Mouse (Mus musculus) ES-E14 (cell line): ENCODE measurements around the gene 2610301B20Rik. TPM values are rescaled to one million over a fixed set of nuclear protein-coding genes. Genes with fewer than 3 reads are reported as not detected.

ENCODE experiments used
- DNase-seq: peaks from one replicate; pipeline ENCODE4 v3.0.0-alpha.2; 2013; ENCODE audit warnings: low read depth, low spot score
- H3K27ac ChIP-seq: 2 replicates; pipeline ENCODE4 v1.5.1; 2012; ENCODE audit warnings: low read depth, mild to moderate bottlenecking, low read length, moderate library complexity, mixed read lengths; ENCODE audit not compliant: poor library complexity, insufficient read depth, severe bottlenecking
- H3K36me3 ChIP-seq: 2 replicates; pipeline ENCODE4 v1.6.1; 2012; ENCODE audit warnings: mild to moderate bottlenecking, low read length, moderate library complexity, mixed read lengths; ENCODE audit not compliant: control insufficient read depth, poor library complexity, insufficient read depth, severe bottlenecking
- H3K4me1 ChIP-seq, 2 experiments: fragments of 150-350 bp in 1 of 2; sonication (generic) in 1 of 2; 2 replicates each; pipeline ENCODE4 v1.6.1; 2012; ENCODE audit warnings: low read length in 2 of 2, mild to moderate bottlenecking in 1 of 2, mixed read lengths in 1 of 2; ENCODE audit not compliant: control insufficient read depth in 2 of 2, insufficient read depth in 2 of 2, poor library complexity in 1 of 2
- H3K4me3 ChIP-seq, 2 experiments: fragments of 150-350 bp in 1 of 2; sonication (generic) in 1 of 2; 2 replicates each; pipeline ENCODE4 v1.5.1; 2012; ENCODE audit warnings: low read length in 2 of 2, low read depth in 1 of 2, mild to moderate bottlenecking in 1 of 2, mixed read lengths in 1 of 2; ENCODE audit not compliant: insufficient read depth in 1 of 2, poor library complexity in 1 of 2, severe bottlenecking in 1 of 2
- H3K9ac ChIP-seq: 2 replicates; pipeline ENCODE4 v1.6.1; 2012; ENCODE audit warnings: low read depth, mild to moderate bottlenecking, low read length, mixed read lengths; ENCODE audit not compliant: poor library complexity, insufficient read depth, severe bottlenecking
- H3K9me3 ChIP-seq: fragments of 150-350 bp; sonication (generic); 2 replicates; pipeline ENCODE4 v1.6.1; 2012; ENCODE audit warnings: low read depth, mild to moderate bottlenecking, low read length; ENCODE audit not compliant: control insufficient read depth, insufficient read depth
- CHD2 ChIP-seq: IDR thresholded peaks from 2 replicates; pipeline ENCODE4 v1.6.1; 2014; ENCODE audit warnings: mild to moderate bottlenecking, low read depth, low read length, inconsistent platforms
- HCFC1 ChIP-seq: IDR thresholded peaks from 2 replicates; pipeline ENCODE4 v1.6.1; 2012; ENCODE audit warnings: low read length, inconsistent platforms, borderline replicate concordance; ENCODE audit not compliant: insufficient read depth
- MAFK ChIP-seq: IDR thresholded peaks from 2 replicates; pipeline ENCODE4 v1.6.1; 2014; ENCODE audit warnings: mild to moderate bottlenecking, low read depth, low read length, inconsistent platforms; ENCODE audit not compliant: insufficient read depth
- ZC3H11A ChIP-seq: IDR thresholded peaks from 2 replicates; pipeline ENCODE4 v1.6.1; 2012; ENCODE audit warnings: low read depth, mild to moderate bottlenecking, inconsistent platforms, low read length, borderline replicate concordance
- ZNF384 ChIP-seq: IDR thresholded peaks from 2 replicates; pipeline ENCODE4 v1.6.1; 2012; ENCODE audit warnings: low read depth, low read length, inconsistent platforms
- in situ Hi-C, 2 experiments: fragments of 600-800 bp; cut with MboI; formaldehyde crosslinking; loops; one replicate each; pipeline ENCODE4 v1.15.1; 2025; ENCODE audit warnings: low sequenced_read_pairs in 2 of 2, inconsistent platforms in 1 of 2; ENCODE audit not compliant: unreplicated experiment in 2 of 2
- total RNA-seq: library from RNA; depleted of rRNA; stranded (reverse); fragments of 300-350 nt; gene quantifications from 2 replicates; pipeline ENCODE4 v1.2.3, GENCODE M21; 2012

2610301B20Rik gene
- total RNA-seq, 1 experiment, result 6.1 TPM

- Histone ChIP-seq H3K27ac (no peak overlapping the region), H3K4me3 (no peak overlapping the region), H3K4me1 (peaks cover 0 to 1% of the 10 kb centered on the region in 2 experiments; a peak in 1 of 4 replicates), H3K9ac (no peak overlapping the region), H3K36me3 (no peaks in the 10 kb centered on the region), H3K9me3 (no peaks in the 10 kb centered on the region)
- in situ Hi-C loops, result no loop called here
- DNase-seq, result no peak
- TF ChIP-seq ZNF384 (no peak), CHD2 (no peak), ZC3H11A (no peak), HCFC1 (no peak), MAFK (no peak)
Measured at GRCm38 (mm10) chr4:10872231-10872630, 2.1 kb upstream of the 2610301B20Rik start.

GRCm38 (mm10) chr4:10872685-10873539 is 1.4 kb upstream of the 2610301B20Rik start:
- no peak for DNase-seq
- H3K4me1 ChIP-seq, result peaks cover 0 to 1% of the 10 kb centered on the region in 2 experiments; a peak in 1 of 4 replicates
- TF ChIP-seq ZC3H11A (no peak), ZNF384 (no peak), MAFK (no peak), CHD2 (no peak), HCFC1 (no peak)
- H3K9ac ChIP-seq, result no peak overlapping the region
- H3K4me3 ChIP-seq, result peak overlapping the region; percentile 78 to 86
- H3K36me3 ChIP-seq, result no peaks in the 10 kb centered on the region
- no peaks in the 10 kb centered on the region for H3K9me3 ChIP-seq
- H3K27ac ChIP-seq, result no peak overlapping the region
- in situ Hi-C loops, result no loop called here

- Histone ChIP-seq H3K4me3 (peak overlapping the region; percentile 78 to 86), H3K9me3 (no peaks in the 10 kb centered on the region), H3K27ac (no peak overlapping the region), H3K36me3 (no peaks in the 10 kb centered on the region), H3K4me1 (peaks cover 0 to 1% of the 10 kb centered on the region in 2 experiments; a peak in 1 of 4 replicates), H3K9ac (no peak overlapping the region; the same call in 1 of the 2 replicates)
- TF ChIP-seq ZNF384, result no peak
- no peak for TF ChIP-seq CHD2
- TF ChIP-seq HCFC1, result no peak
- no peak for TF ChIP-seq ZC3H11A
- in situ Hi-C loops, result no loop called here
- no peak for DNase-seq
Measured at GRCm38 (mm10) chr4:10873549-10873919, 764 bp upstream of the 2610301B20Rik start.

- in situ Hi-C loops, result no loop called here
- TF ChIP-seq ZNF384 (no peak), ZC3H11A (no peak), HCFC1 (no peak), MAFK (no peak), CHD2 (no peak)
- Histone ChIP-seq H3K27ac (0 out of 2 replicates have a peak overlapping the region, but pooled peaks have one; percentile 3), H3K4me3 (peak overlapping the region; percentile 78 to 86), H3K9me3 (no peaks in the 10 kb centered on the region), H3K9ac (peak overlapping the region; percentile 84), H3K36me3 (no peaks in the 10 kb centered on the region), H3K4me1 (peaks cover 0 to 1% of the 10 kb centered on the region in 2 experiments; a peak in 1 of 4 replicates)
- no peak for DNase-seq
Measured at GRCm38 (mm10) chr4:10874718-10875121, 422 bp downstream of the 2610301B20Rik start.

GRCm38 (mm10) chr4:10875407-10875806 is 1.1 kb downstream of the 2610301B20Rik start:
- DNase-seq, result no peak
- no peak for TF ChIP-seq ZC3H11A
- no peaks in the 10 kb centered on the region for H3K36me3 ChIP-seq
- no peak overlapping the region; the same call in 1 of the 2 replicates for H3K9ac ChIP-seq
- H3K4me3 ChIP-seq, result peak overlapping the region; percentile 78 to 86; a peak in 3 of 4 replicates
- peaks cover 0 to 1% of the 10 kb centered on the region in 2 experiments; a peak in 1 of 4 replicates for H3K4me1 ChIP-seq
- H3K27ac ChIP-seq, result no peak overlapping the region
- in situ Hi-C loops, result no loop called here
- no peaks in the 10 kb centered on the region for H3K9me3 ChIP-seq
